Mouse (Mus musculus) thymus, adult 2 months (tissue): ENCODE measurements around the gene Dach1. TPM values are rescaled to one million over a fixed set of nuclear protein-coding genes. Genes with fewer than 3 reads are reported as not detected.

Source experiments
- DNase-seq: peaks from one replicate; pipeline ENCODE4 v3.0.0; 2021
- H3K27ac ChIP-seq: fragments of 200-500 bp; 2 replicates; pipeline ENCODE4 v1.5.1; 2012; ENCODE audit warnings: low read length, control low read depth; ENCODE audit not compliant: control insufficient read depth, insufficient read depth
- H3K27me3 ChIP-seq: fragments of 200-500 bp; 2 replicates; pipeline ENCODE4 v1.6.1; 2012; ENCODE audit warnings: mild to moderate bottlenecking, low read length, moderate library complexity, mixed read lengths; ENCODE audit not compliant: control insufficient read depth, insufficient read depth
- H3K36me3 ChIP-seq: fragments of 200-500 bp; 2 replicates; pipeline ENCODE4 v1.6.1; 2012; ENCODE audit warnings: mild to moderate bottlenecking, low read length, moderate library complexity; ENCODE audit not compliant: control insufficient read depth, insufficient read depth
- H3K4me1 ChIP-seq: fragments of 200-500 bp; replicated peaks from 2 replicates; pipeline ENCODE4 v1.6.1; 2012; ENCODE audit warnings: low read length; ENCODE audit not compliant: control insufficient read depth, insufficient read depth
- H3K4me3 ChIP-seq: fragments of 200-500 bp; 2 replicates; pipeline ENCODE4 v1.5.1; 2012; ENCODE audit warnings: mild to moderate bottlenecking, low read length, control low read depth, moderate library complexity; ENCODE audit not compliant: control insufficient read depth, insufficient read depth
- CTCF ChIP-seq: fragments of 200-500 bp; IDR thresholded peaks from 2 replicates; pipeline ENCODE4 v1.5.1; 2012; ENCODE audit warnings: mild to moderate bottlenecking, control low read depth, low read length, moderate library complexity, borderline replicate concordance; ENCODE audit not compliant: control insufficient read depth, poor library complexity, insufficient read depth; ENCODE audit errors: extremely low read depth
- POLR2A ChIP-seq: fragments of 200-500 bp; IDR thresholded peaks from 2 replicates; pipeline ENCODE4 v1.6.1; 2012; ENCODE audit warnings: mild to moderate bottlenecking, low read length, control low read depth, moderate library complexity; ENCODE audit not compliant: control insufficient read depth, poor library complexity, insufficient read depth; ENCODE audit errors: extremely low read depth
- WGBS: fragments of 180-500 bp; shearing (Covaris S2); methylation state at CpG from one replicate; pipeline ENCODE4 v1.1.7; 2018; 5-methylcytosine and 5-hydroxymethylcytosine counted together
- polyA plus RNA-seq: library from polyadenylated mRNA; depleted of rRNA; stranded (reverse); fragments of >200 nt; gene quantifications from 2 replicates; pipeline ENCODE4 v1.2.3, GENCODE M21; 2012

The Dach1 gene
- polyA plus RNA-seq, 1 experiment: 0.38 TPM

- no peak for DNase-seq
Observed at GRCm38 (mm10) chr14:98047670-98048069, 121.9 kb downstream of the Dach1 start.

GRCm38 (mm10) chr14:98046960-98047359 is 122.6 kb downstream of the Dach1 start:
- no peak for DNase-seq
- Histone ChIP-seq H3K27me3 (no peaks in the 10 kb centered on the region), H3K4me3 (no peak overlapping the region), H3K27ac (no peak overlapping the region), H3K4me1 (no peaks in the 10 kb centered on the region), H3K36me3 (no peaks in the 10 kb centered on the region)
- TF ChIP-seq POLR2A: no peak
- no peak for TF ChIP-seq CTCF

More at GRCm38 (mm10) chr14:98047670-98048069, 121.9 kb downstream of the Dach1 start:
- Histone ChIP-seq H3K4me3 (no peak overlapping the region), H3K27ac (no peak overlapping the region), H3K36me3 (no peaks in the 10 kb centered on the region), H3K4me1 (no peaks in the 10 kb centered on the region), H3K27me3 (no peaks in the 10 kb centered on the region)
- 89% methylated on average over 3 of the region's 3 CpGs for WGBS
- TF ChIP-seq POLR2A: no peak
- TF ChIP-seq CTCF: no peak

- Histone ChIP-seq H3K36me3 (no peaks in the 10 kb centered on the region), H3K27ac (no peak overlapping the region), H3K27me3 (no peaks in the 10 kb centered on the region), H3K4me1 (no peaks in the 10 kb centered on the region), H3K4me3 (no peak overlapping the region)
- TF ChIP-seq POLR2A (no peak), CTCF (no peak)
- 79% methylated on average over 1 of the region's 1 CpGs for WGBS
- DNase-seq: no peak
Observed at GRCm38 (mm10) chr14:98038524-98038923, 131.0 kb downstream of the Dach1 start.

- Histone ChIP-seq H3K36me3 (no peaks in the 10 kb centered on the region), H3K4me3 (no peak overlapping the region), H3K4me1 (no peaks in the 10 kb centered on the region), H3K27ac (no peak overlapping the region), H3K27me3 (no peaks in the 10 kb centered on the region)
- 95% methylated on average over 3 of the region's 3 CpGs for WGBS
- no peak for DNase-seq
- TF ChIP-seq POLR2A: no peak
- TF ChIP-seq CTCF: no peak
Observed at GRCm38 (mm10) chr14:98037175-98037574, 132.4 kb downstream of the Dach1 start.

- no peak for DNase-seq
- no peaks in the 10 kb centered on the region for H3K4me1 ChIP-seq
- no peaks in the 10 kb centered on the region for H3K36me3 ChIP-seq
- TF ChIP-seq POLR2A (no peak), CTCF (no peak)
- no peaks in the 10 kb centered on the region for H3K27me3 ChIP-seq
- no peak overlapping the region for H3K27ac ChIP-seq
- 24% methylated on average over 1 of the region's 1 CpGs for WGBS
- no peak overlapping the region for H3K4me3 ChIP-seq
Observed at GRCm38 (mm10) chr14:98035261-98035660, 134.3 kb downstream of the Dach1 start.

GRCm38 (mm10) chr14:98023540-98023939 is 146.0 kb downstream of the Dach1 start:
- no peaks in the 10 kb centered on the region for H3K27me3 ChIP-seq
- no peak for DNase-seq
- H3K4me3 ChIP-seq: no peak overlapping the region
- no peaks in the 10 kb centered on the region for H3K36me3 ChIP-seq
- 91% methylated on average over 4 of the region's 4 CpGs for WGBS
- H3K4me1 ChIP-seq: no peaks in the 10 kb centered on the region
- no peak overlapping the region for H3K27ac ChIP-seq
- no peak for TF ChIP-seq POLR2A
- TF ChIP-seq CTCF: no peak

- WGBS: 92% methylated on average over 1 of the region's 1 CpGs
- H3K36me3 ChIP-seq: no peaks in the 10 kb centered on the region
- H3K27ac ChIP-seq: no peak overlapping the region
- no peaks in the 10 kb centered on the region for H3K4me1 ChIP-seq
- TF ChIP-seq CTCF: no peak
- TF ChIP-seq POLR2A: no peak
- no peaks in the 10 kb centered on the region for H3K27me3 ChIP-seq
- DNase-seq: no peak
- no peak overlapping the region for H3K4me3 ChIP-seq
Observed at GRCm38 (mm10) chr14:98014053-98014452, 155.5 kb downstream of the Dach1 start.
